Mouse (Mus musculus): ENCODE data around the gene Sowahb. TPM values are rescaled to one million over a fixed set of nuclear protein-coding genes. Genes with fewer than 3 reads are reported as not detected.
"Not testable (repeated sequence)": the region's sequence is repeated elsewhere in the genome, so short reads cannot be mapped to it uniquely, and the experiment has no call there.

Gene Sowahb
- polyA plus RNA-seq, 1 experiment from 2014 or later = 0.65 TPM

DNA sequence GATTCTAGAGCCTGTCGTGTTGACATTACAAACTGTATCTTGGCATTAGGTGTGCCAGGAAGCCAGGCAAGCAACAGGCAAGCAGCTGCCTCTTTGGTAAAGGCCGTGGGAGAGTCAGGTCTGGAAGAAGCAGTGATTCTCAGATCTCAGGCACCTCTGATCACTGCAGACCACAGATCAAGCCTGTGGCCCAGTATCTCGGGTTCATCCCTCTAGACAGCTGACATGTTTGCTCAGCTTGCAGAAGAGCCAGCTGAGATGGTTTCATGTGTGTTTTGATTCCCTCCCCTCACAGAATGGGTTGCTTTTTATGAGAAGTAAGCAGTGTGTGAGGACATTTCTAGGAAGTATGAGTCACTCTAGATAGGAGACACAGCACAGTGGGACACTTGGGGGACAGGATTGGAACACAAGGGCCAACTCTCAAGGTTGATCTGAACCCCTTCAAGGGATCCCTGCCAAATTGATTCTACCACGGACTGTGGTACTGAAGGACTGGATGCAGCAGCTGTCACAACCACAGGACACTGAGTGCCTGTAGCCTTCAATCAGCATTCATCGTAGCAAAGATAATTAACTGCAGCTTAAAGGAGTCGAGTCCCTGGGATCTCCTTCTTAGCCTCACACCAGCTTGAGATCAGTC lies 24.7 kb downstream of the Sowahb start:
- no peak for ATAC-seq (ENCODE audit: insufficient number of reproducible peaks, low FRiP score, low TSS enrichment, low read depth)
- no peak overlapping the region for H3K9ac ChIP-seq
- WGBS = 61% methylated on average over 6 of the region's 6 CpGs
- H3K27ac ChIP-seq = no peak overlapping the region
- no peaks in the 10 kb centered on the region for H3K27me3 ChIP-seq
- H3K4me3 ChIP-seq = no peak overlapping the region
- H3K4me2 ChIP-seq = no peak overlapping the region
- H3K4me1 ChIP-seq = peaks cover 25% of the 10 kb centered on the region
- H3K36me3 ChIP-seq = no peaks in the 10 kb centered on the region
- H3K9me3 ChIP-seq = no peaks in the 10 kb centered on the region

DNA sequence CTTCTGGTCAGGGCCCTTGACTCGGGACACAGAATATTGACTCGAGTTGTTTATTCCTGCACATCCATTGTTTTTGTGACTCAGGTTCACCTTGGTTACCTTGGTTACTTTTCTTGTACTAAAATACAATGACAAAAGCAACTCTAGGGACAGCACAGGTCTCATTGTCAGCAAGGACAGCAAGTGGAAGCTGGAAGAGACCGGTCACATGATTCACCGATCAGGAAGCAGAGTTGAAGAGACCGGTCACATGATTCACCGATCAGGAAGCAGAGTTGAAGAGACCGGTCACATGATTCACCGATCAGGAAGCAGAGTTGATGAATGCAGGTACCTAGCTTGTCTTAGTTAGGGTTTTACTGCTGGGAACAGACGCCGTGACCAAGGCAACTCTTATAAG lies 25.6 kb downstream of the Sowahb start:
- H3K9ac ChIP-seq; H3K36me3 ChIP-seq; H3K27ac ChIP-seq; H3K4me2 ChIP-seq; ATAC-seq (ENCODE audit: insufficient number of reproducible peaks, low FRiP score, low TSS enrichment, low read depth); H3K9me3 ChIP-seq; H3K27me3 ChIP-seq; H3K4me3 ChIP-seq: not testable (repeated sequence)
- peaks cover 15% of the 10 kb centered on the region for H3K4me1 ChIP-seq
- 95% methylated on average over 10 of the region's 10 CpGs for WGBS

DNA sequence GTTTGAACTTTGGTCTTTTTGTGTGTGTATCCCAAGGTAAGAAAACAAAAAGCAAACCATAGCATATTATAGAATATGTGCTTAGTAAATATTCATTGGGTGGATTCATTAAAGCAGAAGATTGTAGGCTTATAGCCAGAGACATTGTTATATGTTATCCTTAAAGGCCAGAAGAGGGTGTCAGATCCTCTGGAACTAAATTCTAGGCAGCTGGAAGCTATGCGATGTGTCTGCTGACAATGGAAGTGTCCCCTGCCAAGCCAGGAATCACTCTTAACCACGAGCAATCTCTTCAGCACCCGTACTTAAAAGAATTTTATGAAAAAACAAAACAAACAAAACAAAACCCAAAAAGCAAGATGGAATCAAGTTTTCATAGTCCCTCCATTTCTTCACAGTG lies 27.1 kb downstream of the Sowahb start:
- H3K4me1 ChIP-seq = peaks cover 14% of the 10 kb centered on the region
- H3K4me3 ChIP-seq = no peak overlapping the region
- no peaks in the 10 kb centered on the region for H3K36me3 ChIP-seq
- no peak for ATAC-seq (ENCODE audit: insufficient number of reproducible peaks, low FRiP score, low TSS enrichment, low read depth)
- H3K27me3 ChIP-seq = no peaks in the 10 kb centered on the region
- H3K9me3 ChIP-seq = no peaks in the 10 kb centered on the region
- H3K9ac ChIP-seq = no peak overlapping the region
- H3K27ac ChIP-seq = no peak overlapping the region
- WGBS = 47% methylated on average over 3 of the region's 3 CpGs
- no peak overlapping the region for H3K4me2 ChIP-seq

DNA sequence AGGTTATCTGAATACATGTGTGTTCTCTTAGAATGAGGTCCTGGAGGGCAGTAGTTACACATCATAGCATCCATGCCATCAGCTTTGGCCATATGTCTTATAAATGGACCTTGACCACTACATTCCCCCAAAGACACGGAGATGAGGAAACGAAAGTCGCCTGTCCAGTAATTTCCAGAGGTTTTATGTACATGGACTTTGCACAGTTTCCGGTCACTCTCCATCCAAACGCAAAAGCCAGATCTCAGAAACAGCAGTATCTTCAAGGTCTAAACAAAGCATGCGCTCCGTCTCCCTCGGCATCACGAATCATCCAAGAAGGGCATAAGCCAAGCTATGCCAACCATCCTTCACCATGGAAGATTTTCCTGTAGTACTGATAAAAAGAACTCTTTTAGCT lies 36.6 kb downstream of the Sowahb start:
- Histone ChIP-seq H3K27me3 (no peaks in the 10 kb centered on the region), H3K9me3 (no peaks in the 10 kb centered on the region), H3K4me3 (no peak overlapping the region), H3K4me1 (peaks cover 11% of the 10 kb centered on the region), H3K36me3 (no peaks in the 10 kb centered on the region), H3K4me2 (no peak overlapping the region), H3K27ac (no peak overlapping the region), H3K9ac (no peak overlapping the region)
- WGBS = 91% methylated on average over 9 of the region's 9 CpGs
- no peak for ATAC-seq (ENCODE audit: insufficient number of reproducible peaks, low FRiP score, low TSS enrichment, low read depth)

DNA sequence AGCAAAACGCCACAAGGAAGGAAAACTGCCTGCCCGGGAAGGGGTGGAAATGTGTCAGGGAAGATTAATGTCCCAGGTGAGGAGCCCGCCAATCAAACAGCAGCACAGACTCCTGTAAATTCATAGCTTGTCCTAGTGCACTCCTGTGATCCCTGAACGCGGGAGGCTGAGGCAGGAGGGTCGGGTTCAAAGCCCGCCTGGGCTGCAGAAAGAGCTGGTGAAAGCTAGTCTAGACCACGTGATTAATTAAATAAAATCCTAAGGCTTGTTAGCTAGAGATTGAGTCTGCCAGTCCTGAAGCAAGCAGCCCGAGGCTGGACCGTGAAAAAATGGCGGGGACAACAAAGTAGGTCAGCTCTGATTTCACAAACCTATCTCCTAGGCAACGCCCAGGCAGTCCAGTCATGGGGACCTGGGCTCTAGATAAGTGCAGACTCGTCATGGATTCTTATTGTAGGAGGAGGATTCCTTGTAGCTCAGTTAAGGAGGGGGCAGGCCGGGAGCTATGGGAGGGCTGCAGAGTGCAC lies 38.9 kb downstream of the Sowahb start:
- Histone ChIP-seq H3K4me2 (peak overlapping the region; percentile 46), H3K27ac (peak overlapping the region; percentile 71), H3K36me3 (no peaks in the 10 kb centered on the region), H3K9ac (no peak overlapping the region; the same call in 1 of the 2 replicates), H3K27me3 (no peaks in the 10 kb centered on the region), H3K4me1 (peaks cover 16% of the 10 kb centered on the region), H3K9me3 (no peaks in the 10 kb centered on the region), H3K4me3 (peak overlapping the region; percentile 27)
- WGBS = 51% methylated on average over 14 of the region's 14 CpGs
- ATAC-seq (ENCODE audit: insufficient number of reproducible peaks, low FRiP score, low TSS enrichment, low read depth) = no peak

DNA sequence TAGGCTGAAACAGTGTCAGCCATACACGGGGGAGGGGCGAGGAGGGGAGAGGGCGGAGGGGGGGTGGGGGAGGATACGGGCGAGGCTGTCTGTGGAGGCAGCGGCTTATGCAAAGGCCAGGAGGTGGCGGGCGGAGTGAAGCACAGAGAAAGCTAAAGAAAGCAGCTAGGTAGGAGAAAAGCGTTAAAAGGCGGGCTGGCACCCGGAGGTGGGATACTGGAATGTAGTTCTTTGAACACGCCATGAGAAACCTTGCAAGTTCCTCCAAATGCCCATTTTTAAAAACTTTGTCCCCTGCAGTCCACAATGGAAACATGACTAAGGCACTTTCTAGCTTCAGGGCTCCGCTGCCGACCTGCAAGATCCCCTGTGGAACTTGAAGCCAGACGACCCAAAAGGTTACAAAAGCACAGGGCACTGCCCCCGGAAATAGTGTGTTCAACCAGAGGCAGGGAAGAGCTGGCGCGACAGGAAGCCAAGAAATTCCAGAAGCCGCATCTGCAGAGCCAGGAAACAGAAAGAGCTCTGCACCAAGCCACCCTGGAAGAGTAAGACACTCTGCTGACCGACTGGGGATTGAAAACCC lies 39.5 kb downstream of the Sowahb start:
- Histone ChIP-seq H3K9me3 (no peaks in the 10 kb centered on the region), H3K4me3 (peak overlapping the region; percentile 27), H3K4me2 (peak overlapping the region; percentile 46), H3K36me3 (no peaks in the 10 kb centered on the region), H3K9ac (no peak overlapping the region; the same call in 1 of the 2 replicates), H3K27ac (peak overlapping the region; percentile 71), H3K4me1 (peaks cover 22% of the 10 kb centered on the region), H3K27me3 (no peaks in the 10 kb centered on the region)
- no peak for ATAC-seq (ENCODE audit: insufficient number of reproducible peaks, low FRiP score, low TSS enrichment, low read depth)
- WGBS = 8% methylated on average over 20 of the region's 20 CpGs

DNA sequence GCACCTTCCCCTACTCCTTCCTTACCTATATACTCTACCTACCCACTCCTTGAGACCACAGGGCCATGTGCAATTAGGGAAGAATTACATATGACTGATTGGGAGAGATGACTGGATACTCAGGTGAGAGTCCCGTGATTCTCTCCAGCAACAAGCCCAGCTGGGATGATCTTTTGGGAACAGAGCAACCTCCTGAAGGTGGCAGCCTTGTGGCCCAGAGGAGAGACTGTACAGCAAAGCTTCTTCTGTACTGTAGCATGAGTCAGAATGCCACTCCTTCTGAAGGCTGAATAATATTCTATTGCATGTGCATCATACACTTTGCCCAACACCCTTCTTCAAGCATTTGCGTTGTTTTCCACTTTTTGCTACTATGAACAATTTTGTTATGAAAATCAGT lies 42.2 kb downstream of the Sowahb start:
- H3K4me1 ChIP-seq = peaks cover 37% of the 10 kb centered on the region
- WGBS = 87% methylated on average over 2 of the region's 2 CpGs
- H3K4me2 ChIP-seq = no peak overlapping the region
- ATAC-seq (ENCODE audit: insufficient number of reproducible peaks, low FRiP score, low TSS enrichment, low read depth) = no peak
- H3K4me3 ChIP-seq = no peak overlapping the region
- H3K27me3 ChIP-seq = no peaks in the 10 kb centered on the region
- no peaks in the 10 kb centered on the region for H3K9me3 ChIP-seq
- H3K36me3 ChIP-seq = no peaks in the 10 kb centered on the region
- H3K9ac ChIP-seq = no peak overlapping the region
- H3K27ac ChIP-seq = no peak overlapping the region

DNA sequence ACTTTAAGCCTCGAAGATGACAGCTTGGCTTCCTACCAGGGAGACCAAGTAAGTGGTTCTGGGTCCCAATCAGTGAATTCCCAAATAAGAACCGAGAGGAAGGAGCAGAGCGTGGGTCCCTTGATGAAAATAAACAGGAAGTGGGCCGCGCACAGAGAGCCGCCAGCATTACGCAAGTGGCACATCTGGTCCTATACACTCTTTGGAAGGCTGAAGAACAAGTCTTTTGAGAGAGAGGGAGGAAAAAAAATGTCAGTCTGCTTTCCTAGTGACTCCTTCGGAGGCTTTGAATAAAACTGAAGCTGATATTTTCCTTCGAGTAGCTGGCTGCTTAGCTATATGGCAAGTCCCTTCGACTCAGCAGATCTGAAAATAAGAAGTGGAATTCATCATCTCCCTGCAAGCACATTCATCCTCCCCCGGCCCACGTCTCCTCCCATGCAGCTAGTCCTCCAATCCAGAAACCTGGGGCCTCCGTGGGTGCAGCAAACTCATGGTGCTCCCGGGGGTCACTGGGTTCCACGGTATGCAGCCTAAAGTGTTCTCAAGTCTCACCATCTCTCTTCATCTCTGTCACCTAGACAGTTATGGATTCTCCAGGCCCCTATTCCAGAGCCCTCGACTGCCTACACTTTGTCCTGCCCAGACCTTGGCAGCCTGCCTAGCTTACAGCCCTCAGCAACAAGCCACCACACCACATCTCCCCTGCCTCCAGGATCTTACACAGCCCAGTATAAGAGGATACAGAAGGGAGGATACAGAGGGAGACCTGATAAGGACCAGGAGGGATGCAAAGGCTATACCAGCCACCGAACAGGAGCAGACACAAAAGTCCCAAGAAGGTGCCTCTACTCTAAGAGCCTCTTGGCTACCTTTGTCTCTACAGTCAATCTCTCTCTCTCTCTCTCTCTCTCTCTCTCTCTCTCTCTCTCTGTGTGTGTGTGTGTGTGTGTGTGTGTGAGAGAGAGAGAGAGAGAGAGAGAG lies 43.8 kb downstream of the Sowahb start:
- H3K9me3 ChIP-seq = no peaks in the 10 kb centered on the region
- H3K4me1 ChIP-seq = peaks cover 53% of the 10 kb centered on the region
- no peaks in the 10 kb centered on the region for H3K27me3 ChIP-seq
- H3K9ac ChIP-seq = no peak overlapping the region
- peak overlapping the region; percentile 86 for H3K27ac ChIP-seq
- no peak for ATAC-seq (ENCODE audit: insufficient number of reproducible peaks, low FRiP score, low TSS enrichment, low read depth)
- 35% methylated on average over 17 of the region's 17 CpGs for WGBS
- no peak overlapping the region for H3K4me3 ChIP-seq
- H3K4me2 ChIP-seq = no peak overlapping the region
- no peaks in the 10 kb centered on the region for H3K36me3 ChIP-seq

DNA sequence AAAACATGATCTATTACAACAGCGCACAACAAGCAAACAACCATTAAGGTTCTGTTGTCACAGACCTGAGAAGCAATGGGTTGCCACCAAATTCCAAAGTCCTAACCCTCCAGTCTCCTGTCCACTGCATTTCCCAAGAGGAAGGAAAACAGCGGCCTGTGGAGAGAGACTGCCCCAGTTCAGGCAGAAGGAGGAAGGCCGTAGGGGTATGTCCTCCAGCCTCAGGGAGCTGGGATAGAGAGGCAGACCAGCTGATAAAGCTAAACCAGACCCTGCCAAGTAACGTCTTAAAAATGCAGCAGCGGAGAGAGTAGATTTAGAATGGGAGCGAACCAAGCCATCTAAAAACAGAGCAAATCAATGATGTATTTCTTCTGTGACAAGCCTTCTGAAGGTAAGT lies 44.8 kb downstream of the Sowahb start:
- Histone ChIP-seq H3K27ac (peak overlapping the region; percentile 86), H3K27me3 (no peaks in the 10 kb centered on the region), H3K36me3 (no peaks in the 10 kb centered on the region), H3K9ac (no peak overlapping the region), H3K4me3 (no peak overlapping the region), H3K9me3 (no peaks in the 10 kb centered on the region), H3K4me2 (no peak overlapping the region), H3K4me1 (peaks cover 43% of the 10 kb centered on the region)
- 62% methylated on average over 6 of the region's 6 CpGs for WGBS
- ATAC-seq (ENCODE audit: insufficient number of reproducible peaks, low FRiP score, low TSS enrichment, low read depth) = no peak

DNA sequence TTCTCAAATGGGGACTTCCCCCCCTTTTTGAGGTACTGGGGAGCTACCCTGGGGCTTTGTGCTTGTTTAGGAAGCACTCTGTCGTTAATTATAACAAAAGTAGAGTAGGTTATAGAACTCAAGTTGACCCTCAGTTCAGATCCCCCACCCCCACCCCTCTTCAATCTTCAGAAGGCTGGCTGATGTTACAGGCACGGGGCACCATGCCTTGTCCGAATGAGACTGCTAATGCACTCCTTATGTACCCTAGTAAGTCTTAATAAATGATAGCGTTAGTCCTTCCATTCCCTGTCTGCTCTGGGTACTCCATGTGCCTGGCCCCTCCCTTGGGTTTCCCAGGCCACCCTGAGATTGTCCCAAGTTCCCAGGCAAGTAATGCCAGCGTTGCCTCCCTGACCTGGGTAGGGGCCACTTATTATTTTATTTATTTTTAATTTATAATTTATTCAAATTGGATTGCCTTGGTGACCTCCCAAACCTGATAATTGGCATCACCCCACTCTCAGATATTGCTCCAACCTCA lies 46.3 kb downstream of the Sowahb start:
- peak overlapping the region; percentile 89 for H3K27ac ChIP-seq
- no peak for ATAC-seq (ENCODE audit: insufficient number of reproducible peaks, low FRiP score, low TSS enrichment, low read depth)
- WGBS = 13% methylated on average over 5 of the region's 5 CpGs
- H3K4me1 ChIP-seq = peaks cover 42% of the 10 kb centered on the region
- no peaks in the 10 kb centered on the region for H3K36me3 ChIP-seq
- H3K9me3 ChIP-seq = no peaks in the 10 kb centered on the region
- no peaks in the 10 kb centered on the region for H3K27me3 ChIP-seq
- no peak overlapping the region for H3K9ac ChIP-seq
- H3K4me2 ChIP-seq = no peak overlapping the region
- H3K4me3 ChIP-seq = no peak overlapping the region

DNA sequence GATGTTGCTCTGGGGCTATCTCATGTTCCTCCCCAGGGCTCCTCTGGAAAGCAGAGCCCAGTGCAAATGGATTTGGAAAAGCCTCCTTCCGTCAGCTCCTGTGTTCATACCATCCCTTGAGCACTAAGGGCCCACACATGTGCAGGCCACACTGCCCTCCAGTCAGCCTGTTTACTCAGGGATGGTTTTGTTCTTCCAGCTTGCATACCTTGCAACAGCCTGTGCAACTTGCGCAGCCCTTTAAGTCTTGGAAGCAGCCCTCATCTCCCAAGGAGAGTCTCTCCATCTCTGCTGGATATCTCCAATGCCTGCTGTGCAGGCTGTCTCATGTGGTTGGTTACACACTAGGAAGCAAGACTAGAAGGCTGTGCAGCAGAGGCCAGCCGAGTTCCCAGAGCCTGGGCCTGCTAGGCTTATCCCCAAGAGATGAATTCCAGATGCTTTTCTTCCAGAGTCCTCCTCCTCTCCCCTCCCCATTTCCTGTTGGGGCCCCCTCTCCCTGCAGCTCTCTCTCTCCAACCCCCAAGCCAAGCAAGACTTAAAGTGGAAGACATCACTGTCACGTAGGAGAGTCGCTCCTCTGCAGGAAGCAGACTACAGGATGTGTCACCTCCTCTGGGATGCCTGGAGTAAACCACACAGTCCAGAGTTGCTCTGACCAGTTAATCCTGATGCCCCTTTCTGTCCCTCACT lies 47.2 kb downstream of the Sowahb start:
- H3K9ac ChIP-seq = no peak overlapping the region
- ATAC-seq (ENCODE audit: insufficient number of reproducible peaks, low FRiP score, low TSS enrichment, low read depth) = peak; percentile 83
- H3K4me1 ChIP-seq = peaks cover 42% of the 10 kb centered on the region
- no peak overlapping the region for H3K4me3 ChIP-seq
- no peaks in the 10 kb centered on the region for H3K9me3 ChIP-seq
- 16% methylated on average over 5 of the region's 5 CpGs for WGBS
- no peaks in the 10 kb centered on the region for H3K36me3 ChIP-seq
- peak overlapping the region; percentile 89 for H3K27ac ChIP-seq
- no peaks in the 10 kb centered on the region for H3K27me3 ChIP-seq
- H3K4me2 ChIP-seq = 0 out of 2 replicates have a peak overlapping the region, but pooled peaks have one; percentile 2

All from limb, embryonic 15.5 days (tissue).